Mouse (Mus musculus): ENCODE data around the gene Apod.
A peak's percentile ranks its signal among the peaks of the same experiment; 100 is the strongest.
"Not testable (repeated sequence)": the region's sequence is repeated elsewhere in the genome, so short reads cannot be mapped to it uniquely, and the experiment has no call there.

The Apod gene

DNA sequence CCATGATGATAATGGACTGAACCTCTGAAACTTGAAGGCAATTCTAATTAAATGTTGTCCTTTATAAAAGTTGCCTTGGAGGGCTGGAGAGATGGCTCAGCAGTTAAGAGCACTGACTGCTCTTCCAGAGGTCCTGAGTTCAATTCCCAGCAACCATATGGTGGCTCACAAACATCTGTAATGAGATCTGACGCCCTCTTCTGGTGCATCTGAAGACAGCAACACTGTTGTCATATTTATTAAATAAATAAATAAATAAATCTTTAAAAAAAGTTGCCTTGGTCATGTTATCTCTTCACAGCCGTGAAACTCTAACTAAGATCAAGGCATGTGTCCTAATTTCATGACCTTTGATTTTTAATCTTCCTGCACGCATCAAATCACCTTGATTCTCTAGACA lies 5.1 kb upstream of the Apod start:
- DNase-seq = not testable (repeated sequence)

DNA sequence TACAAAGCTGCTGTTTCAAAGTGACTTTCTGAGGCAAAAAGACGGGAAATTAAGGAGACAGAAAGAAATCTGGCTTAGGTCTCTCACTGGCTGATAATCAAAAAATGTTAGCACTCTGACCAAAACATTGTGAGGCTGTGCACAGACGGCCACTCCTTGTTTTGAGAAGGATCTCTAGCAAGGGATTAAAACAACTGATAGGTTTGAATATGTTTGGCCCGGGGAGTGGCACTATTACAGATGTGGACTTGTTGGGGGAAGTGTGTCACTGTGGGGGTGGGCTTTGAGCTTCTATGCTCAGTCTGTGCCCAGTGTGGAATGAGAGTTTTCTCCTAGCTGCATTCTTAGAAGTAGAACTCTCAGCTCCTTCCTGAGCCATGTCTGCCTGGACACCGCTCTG lies 4.7 kb upstream of the Apod start:
- DNase-seq = no peak

DNA sequence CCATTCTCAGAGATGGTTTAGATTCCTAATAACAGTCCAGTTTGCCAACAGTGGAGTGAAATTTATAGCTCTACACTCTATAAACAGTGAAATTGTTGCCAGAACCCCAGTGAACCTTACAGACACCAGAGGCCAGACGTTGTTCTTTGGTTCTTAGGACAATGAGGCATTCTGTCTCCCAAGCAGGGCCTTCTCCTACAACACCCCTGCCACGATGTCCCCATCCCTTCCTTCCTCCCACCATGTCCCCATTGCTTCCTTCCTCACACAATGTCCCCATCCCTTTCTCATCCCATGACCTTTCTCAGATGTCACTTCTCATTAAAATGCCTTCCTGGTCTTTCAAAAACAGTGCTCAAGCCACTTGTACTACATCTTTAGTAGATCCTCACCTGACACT lies 3.8 kb upstream of the Apod start:
- DNase-seq = no peak

DNA sequence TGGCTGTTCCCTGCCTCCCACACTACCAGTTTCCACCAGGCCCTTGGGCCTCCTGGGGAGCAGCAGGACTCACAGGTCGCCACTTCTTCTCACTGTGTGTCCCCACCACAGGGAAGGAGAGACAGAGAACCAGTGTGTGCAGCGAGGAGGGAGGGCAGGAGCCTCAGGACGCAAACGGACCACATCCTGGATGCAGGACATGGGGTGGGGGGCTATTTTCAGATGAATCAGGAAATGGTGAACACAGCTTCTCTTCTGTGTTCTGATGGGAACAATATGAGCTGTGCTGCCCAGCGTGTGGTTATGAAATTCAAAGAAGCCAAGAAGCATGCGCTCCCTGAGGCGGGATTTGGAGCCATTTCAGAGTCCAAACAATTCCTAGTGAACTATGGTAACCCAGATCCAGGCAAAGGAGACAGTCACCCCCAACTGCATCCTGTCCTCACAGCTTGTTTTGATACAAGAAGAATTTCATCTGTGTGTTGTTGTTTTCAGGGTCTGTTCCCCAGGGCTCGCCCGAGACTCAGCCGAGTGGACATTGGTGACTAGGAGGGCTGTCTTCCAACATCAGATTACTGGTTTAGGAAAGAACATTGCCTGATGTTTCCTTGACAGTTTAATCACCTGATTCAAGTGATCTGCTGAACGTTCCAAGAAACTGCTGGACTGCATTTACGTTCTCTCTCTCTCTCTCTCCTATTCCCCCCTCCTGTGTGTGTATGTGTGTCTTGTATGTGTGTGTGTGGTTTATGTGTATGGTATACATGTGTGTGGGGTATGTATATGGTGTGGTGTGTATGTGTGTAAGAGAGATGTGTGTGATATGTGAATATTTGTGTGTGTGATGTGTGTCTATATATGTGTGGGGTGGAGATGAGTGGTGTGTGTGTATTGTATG lies 1.9 kb upstream of the Apod start:
- DNase-seq = not testable (repeated sequence)

DNA sequence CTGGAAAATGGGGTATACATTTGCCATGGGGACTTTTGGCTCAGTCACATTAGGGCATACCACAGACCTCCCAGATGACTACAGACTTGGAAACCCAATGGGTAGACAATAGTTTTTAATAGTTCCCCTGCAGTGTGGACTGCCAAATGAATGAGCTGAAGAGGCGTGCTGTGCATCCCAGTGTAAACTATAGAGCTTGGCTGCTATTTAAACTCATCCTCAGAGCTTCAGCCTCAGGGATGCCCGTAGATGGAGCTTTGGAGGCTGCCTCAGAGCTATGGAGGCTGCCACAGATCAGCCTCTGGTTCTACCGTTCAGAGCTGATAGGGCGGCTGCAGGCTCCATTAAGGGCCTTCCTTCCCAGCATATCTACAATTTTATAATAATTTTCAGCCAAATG lies 686 bp upstream of the Apod start:
- no peak for DNase-seq

DNA sequence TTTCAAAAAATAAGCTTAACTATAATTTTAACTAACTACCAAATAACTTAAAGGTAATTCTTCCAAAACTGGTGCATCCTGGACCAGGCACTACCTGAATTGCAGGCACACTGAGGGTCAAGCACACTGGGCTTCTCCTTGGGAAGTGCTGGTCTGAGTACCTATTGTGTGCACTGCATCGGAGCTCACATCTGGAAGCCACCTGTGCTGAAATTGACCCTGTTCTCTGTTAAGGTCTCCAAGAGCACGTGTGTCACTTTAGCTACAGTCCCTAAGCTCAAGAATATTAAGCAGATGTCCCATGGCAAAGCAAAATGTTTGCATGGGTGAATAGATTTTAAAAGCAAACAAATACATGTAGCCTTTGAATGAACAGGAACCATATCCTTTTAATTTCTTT lies 997 bp downstream of the Apod start:
- DNase-seq = no peak

DNA sequence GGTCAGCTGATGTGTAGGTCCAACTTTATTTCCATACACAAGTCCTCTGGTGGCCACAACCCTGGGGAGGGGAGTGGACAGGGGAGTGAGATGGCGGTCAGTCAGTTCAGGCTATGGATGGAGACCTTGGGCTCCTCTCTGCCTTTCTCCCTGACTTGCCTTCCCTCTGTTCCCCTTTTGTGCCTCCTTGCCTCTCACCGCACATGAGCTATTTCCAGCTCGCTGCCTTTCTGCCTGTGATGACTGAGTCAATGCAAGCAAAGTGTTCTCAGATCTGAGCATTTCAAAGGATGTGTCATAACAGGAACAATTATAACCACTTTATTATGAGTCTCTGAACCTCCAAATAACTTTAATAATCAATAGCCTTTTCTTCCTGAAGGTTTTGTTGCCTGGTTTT lies 2.3 kb downstream of the Apod start:
- DNase-seq = no peak

DNA sequence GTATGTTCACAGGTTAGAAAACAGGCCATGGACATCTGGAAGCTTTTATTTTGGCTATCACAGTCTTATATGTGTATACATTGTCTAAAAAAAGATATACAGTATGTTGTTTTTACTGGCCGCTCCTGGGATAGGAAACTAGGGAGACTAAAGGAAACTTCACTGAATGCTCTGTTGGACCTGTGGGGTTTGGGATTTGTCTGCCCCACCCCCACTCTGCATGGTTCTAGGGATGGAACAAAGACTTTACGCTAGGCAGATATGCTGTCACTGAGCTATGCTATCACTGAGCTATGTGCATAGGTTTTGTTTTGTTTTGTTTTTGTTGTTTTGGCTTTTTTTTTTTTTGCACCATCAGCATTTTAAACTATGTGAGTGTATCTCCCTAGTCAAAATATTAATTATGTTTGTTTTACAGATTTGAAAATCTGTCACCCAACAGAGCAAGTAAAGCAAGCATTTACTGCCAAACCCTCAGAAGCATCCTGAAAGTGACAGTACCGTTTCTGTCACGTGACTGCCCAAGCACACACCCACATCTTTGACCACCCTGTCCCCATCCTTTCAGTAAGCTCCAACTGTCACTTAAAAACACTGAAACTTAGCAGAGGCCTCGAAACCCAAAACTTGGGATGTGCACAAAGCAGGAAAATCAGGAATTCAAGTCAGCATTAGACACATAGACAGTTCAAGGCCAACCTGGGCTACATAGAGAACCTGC lies 9.2 kb downstream of the Apod start:
- DNase-seq = no peak

DNA sequence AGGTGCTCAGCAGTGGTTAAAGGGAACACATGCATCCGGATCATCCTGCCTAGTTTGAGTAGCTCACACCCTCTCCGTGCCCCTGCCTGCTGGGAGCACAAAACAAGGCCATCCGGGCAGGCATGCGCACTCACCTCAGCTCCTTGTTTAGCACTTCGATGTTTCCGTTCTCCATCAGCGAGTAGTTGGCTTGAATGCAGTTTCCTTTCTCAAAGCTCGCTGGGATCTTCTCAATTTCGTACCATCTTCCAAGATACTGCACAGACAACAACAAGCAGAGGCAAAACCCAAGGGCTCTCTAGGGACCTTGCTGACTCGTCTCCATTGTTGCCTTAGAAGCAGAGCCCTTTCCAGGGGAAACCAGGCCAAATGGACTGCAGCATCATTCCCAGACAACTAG lies 11.3 kb downstream of the Apod start:
- no peak for DNase-seq

DNA sequence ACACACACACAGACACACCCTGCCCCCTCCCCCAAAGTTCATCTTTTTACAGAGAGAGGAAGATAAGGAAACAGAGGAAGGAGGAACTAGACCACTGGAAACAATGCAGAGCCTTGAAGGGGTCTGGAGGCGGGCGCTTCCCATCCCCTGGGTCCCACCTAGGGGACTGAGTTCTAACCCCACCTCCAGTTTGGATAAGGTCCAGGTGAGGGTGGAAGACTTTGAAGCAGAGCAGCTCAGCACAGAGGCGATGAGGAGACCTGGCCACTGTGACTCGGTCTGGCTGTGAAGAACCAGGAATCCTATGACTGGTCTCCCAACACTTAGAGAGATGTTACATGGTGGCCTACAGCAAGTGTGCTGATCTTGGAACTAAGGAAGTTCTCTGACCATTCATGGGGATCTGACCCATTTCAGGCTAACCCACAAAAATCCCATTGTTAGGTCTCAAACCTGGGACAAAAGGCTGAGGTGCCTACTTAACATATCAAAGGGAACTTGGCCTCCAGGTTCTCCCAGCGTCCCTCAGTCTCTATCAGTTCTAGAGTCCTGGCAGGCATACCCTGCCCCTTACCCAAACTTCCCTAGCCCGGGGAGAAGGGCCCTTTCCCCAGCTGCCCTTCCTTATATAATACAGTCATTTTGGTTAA lies 13.6 kb downstream of the Apod start:
- no peak for DNase-seq

DNA sequence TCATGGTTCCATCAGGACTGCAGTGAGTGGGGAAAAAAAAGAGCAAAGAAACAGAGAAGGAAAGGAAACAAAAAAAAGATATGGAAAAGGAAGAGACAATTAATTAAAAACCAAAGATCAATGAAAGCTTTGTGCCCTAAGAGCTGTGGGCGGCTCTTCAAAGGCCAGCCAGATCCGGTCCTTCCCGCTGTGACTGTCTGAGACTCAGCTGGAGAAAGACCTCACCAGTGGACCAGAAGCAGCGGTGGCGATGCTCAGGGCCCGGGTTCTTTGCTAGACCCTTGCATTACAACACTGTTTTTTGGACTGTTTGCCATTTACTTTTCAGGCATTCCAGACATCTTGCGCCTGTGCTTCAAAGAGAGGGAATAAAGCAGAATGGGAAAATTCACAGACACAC lies 14.1 kb downstream of the Apod start:
- DNase-seq = no peak

DNA sequence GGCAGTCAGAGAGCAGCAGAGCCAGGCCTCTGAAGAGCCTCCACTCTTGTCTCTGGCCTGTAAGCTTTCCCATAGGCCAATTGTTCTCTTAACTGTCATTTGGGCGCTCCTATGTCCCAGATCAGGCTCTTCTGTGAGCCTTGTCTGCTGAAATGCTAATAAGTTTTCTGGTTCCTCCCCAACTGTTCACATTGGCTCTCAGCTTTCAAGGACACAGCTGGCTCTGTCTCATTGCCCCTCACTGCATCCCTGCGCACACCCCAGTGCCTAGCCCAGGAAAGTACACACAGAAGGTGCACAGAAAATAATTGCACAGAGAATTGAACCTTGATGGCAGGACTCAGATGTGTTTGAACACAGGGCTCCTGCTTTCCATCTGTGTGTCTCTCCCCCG lies 14.7 kb downstream of the Apod start:
- DNase-seq = no peak

DNA sequence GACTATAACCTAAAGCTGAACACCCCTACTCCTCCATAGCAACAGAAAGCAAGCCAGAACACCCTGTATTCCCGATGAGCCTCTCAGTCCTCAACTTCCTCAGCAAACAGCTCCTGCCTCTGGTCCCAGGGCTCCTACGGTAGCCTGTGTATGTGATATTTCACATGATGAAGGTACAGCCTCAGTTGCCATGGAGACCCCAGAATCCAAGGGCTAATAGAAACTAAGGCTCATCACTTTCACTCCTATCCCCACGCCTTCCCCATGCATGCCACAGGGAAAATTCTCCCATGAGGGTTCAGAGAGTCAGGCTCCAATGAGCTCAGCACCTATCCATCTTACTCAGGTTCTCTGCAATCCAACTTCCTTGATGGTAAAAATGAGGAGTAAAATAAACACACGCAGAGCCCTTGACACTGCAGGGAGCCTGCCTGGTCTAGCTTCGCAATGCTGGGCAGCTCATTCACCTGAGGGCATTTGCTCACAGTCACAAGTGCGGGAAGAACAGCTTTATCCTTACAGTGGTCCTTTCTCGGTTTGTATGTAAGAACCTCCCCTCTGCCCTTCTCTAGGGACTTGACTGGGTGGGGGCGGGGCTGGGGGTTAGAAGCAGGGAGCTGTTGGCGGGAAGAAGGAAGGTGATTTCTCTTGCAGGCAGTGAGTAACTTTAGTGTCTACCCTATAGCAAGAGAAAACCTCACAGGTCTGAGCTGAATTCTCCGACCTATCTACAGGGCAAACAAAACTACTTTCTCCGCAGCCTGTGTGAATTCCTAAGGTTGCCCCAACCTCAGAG lies 15.2 kb downstream of the Apod start:
- no peak for DNase-seq

DNA sequence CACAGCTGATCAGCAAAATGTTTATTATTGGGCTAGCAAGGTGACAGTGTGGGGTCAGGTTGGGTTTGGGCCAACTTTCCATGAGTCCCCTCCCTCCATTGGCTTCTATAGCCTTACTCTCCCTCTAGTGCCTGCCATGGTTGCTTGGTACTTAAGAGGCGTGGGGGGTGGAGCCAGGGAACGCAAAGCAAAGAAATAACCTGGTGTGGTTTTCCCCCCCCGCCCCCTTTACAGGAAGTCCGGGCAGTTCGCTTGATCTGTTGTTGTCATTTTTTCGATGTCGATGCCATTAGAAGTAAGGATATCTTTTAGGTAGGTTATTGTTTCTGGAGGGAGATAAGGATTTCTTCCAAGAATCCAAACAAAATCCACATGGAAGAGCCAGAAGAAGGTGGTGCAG lies 17.5 kb downstream of the Apod start:
- peak; percentile 7 for DNase-seq

DNA sequence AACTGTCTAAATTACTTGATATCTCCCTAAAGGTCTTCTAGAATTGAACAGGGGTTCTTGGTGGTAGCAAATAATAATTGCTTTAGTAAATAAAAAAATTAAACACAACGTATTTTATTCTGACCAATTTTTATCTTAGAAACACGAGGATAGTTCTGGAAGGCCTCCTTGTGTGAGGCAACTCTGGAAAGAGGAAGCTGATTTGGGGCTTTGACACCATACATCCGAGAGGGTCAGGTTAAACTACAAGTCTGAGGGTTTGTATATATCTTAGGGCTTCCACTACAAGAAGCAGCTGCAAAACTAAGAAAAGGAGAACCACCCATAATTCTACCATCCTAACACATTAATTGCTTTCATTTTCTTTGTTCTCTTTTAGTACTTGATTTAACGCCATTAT lies 20.8 kb downstream of the Apod start:
- DNase-seq = no peak

DNA sequence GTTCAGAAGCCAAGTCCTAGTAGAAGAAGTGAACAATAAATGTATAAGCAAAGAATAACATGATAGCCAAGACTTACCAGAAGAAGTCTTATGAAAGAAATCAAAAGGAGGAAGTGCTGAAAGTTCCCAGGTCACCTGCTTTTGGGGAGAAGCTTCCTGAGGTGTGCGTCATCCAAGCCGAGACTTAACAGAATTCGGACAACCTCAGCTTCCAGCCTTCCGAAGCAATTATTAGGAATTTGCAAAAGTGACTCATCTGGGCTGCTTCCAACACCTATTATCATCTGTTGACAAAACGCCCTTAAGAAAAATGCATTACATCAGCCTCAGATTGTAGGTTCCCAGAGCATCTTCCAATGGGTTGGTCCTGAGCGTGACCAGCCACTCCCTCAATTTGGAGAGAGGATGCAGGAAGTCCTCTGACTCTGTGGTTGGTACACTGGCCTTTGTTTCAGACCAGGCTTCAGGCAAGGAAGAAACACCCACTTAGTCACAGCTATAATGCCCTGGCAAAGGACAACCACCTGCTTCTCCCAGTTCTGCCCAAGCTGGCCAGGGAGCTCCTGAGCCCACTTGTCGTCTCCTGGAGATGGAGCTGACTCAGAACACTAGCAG lies 23.8 kb downstream of the Apod start:
- DNase-seq = no peak

DNA sequence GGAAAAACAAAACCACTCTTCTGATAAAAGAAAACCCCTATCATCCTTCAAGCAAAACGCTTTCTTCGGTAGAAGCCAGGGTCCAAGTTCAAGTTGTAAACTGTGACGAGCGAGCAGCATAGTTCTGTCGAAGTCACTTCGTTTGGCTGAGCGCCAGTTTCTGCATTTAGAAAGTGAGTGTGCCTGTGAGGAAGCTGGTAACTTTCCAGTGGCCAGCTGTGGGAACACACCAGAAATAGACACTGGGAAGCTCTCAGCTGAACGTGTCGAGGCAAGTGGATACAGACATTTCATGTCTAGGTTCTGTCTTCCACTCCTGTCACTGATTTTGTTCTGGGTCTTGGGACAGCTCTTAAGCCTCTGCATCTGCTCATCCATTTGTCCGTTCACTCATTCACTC lies 24.3 kb downstream of the Apod start:
- DNase-seq = no peak

DNA sequence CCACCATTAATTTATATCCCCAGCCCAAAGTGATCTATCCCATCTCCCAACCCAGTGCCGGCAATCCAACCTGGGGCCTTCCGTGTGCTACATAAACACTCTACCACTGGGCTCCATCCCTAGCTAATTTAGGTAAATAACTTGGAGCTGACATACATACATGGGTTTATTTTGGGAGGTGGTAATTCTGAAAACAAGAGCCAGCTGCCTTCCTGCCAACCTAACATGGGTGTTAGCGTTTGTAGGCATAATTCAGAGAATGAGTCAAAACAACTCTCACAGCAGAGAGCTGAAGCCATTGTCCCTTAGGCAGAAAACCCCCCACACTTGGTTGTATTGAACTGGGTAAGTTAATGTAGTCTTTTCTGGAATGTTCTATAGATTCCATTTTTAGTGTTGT lies 26.9 kb downstream of the Apod start:
- no peak for DNase-seq

DNA sequence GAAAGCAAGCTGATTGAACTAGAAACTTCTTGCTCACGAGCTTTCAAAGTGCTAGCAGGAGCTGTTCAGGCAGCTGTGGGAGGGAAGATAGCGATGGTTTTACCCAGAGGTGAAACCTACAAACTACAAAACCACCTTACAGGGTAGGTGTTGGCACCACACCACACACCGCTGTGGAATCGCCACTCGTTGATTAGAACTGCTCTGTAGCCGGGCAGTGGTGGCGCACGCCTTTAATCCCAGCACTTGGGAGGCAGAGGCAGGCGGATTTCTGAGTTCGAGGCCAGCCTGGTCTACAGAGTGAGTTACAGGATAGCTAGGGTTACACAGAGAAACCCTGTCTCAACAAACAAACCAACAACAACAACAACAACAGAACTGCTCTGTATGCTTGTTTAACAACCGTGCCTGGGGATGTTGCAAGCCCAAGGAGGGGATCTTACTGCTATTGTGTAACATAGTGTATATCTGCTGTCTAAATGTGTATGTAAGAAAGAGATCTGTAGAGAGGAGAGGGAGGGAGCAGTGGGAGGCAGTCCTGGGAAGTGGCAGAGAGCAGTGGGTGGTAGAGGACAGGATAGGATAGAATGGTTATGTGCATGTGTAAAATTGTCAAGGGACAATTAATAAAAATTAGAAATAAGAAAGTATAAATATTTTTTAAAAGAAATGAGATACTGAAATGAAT lies 27.7 kb downstream of the Apod start:
- no peak for DNase-seq

DNA sequence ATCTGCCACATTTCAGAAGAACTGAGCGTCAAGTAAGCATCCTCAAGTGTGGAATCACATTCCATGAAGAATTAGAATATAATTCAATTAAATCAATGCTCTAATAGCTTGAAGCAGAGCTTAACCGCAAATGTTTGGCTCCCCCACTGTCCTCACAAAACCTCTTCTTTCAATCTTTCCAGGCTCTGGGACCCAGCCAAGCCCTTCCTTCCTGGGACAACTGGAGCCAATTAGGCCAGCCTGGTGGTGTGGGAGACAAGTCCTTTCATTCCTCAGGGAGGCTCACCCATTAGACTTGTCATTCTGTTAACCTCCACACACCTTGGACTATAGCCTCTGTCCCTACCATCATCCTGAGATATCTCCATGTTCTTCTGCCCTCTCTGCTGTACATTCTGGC lies 32.6 kb downstream of the Apod start:
- DNase-seq = no peak

DNA sequence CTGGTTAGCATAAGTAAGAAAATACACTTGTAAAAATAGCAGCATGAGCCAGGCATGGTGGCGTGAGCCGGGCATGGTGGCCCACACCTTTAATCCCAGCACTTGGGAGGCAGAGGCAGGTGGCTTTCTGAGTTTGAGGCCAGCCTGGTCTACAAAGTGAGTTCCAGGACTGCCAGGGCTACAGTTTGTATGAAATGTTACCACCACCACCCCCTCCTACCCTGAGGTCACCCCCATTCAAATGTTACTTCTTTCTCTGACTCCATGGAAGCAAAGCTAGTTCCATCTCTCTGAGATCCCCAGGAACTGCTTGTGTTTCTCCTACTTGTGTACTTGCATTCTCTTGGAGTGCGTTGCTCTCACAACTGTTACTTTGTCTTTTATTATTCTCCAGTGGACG lies 34.4 kb downstream of the Apod start:
- DNase-seq = no peak

DNA sequence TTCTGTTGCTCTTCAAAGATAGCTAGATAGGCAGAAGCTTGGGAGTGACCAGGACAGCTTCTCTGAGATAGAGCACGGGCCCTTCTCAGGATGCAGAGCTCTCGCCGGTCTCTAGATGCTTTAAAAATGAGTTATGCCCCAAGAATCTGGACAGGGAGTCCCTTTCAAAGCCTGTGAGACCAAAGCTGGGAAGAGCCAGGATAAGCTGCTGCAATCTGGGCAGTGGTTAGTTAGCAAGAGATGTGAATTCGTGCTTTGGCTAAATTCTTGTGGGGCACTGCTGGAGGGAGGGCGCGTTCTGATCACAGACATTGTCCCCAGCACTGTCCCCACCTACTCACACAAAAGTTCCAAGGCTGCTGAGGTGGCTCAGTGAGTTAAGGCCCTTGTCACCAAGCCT lies 36.0 kb downstream of the Apod start:
- DNase-seq = no peak
